Mouse (Mus musculus) bone marrow macrophage, adult 2 months (primary cell): ENCODE data around the gene E2f6.

Experiments used
- CTCF ChIP-seq: IDR thresholded peaks from 2 replicates; pipeline ENCODE4 v1.5.1; 2012; ENCODE audit warnings: low read depth, mild to moderate bottlenecking, low read length, moderate library complexity
- POLR2A ChIP-seq: IDR thresholded peaks from 2 replicates; pipeline ENCODE4 v1.6.1; 2012; ENCODE audit warnings: mild to moderate bottlenecking, low read depth, low read length, borderline replicate concordance

DNA sequence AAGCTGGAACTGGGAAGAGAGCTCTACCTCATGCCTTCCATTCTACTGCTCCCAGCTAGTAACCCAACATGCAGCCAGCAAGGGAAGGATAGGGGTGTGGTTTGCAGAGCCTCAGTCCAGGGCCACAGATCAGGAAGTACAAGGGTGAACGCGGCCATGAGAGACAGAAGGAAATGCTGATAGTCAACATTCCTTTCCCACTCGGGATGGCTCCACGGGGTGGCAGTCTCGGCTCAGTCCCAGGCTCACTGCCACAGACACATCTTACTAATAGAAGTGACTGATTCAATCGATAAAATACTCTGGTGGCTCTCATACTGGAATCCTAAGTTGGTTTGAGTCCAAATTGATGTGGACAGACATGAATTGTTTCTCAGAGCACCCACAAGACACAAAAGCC is 17.7 kb downstream of the E2f6 start:
- TF ChIP-seq CTCF (0 out of 2 replicates have a peak, but pooled peaks have one; percentile 31), POLR2A (no peak)
